Mouse (Mus musculus) intestine, embryonic 16.5 days (tissue): Measurements from ENCODE around the gene Gdf15. TPM values are rescaled to one million over a fixed set of nuclear protein-coding genes. Genes with fewer than 3 reads are reported as not detected.

Experiments used
- ATAC-seq: fragments of 200-750 bp; cut with Nextera tagmentation; 2 replicates; pipeline ENCODE4 v1.8.0; 2017; ENCODE audit warnings: moderate TSS enrichment, moderate library complexity
- H3K27ac ChIP-seq: fragments of 300-500 bp; sonication (generic); 2 replicates; pipeline ENCODE4 v1.5.1; 2014; ENCODE audit warnings: mild to moderate bottlenecking, low read length
- H3K27me3 ChIP-seq: fragments of 300-500 bp; sonication (generic); replicated peaks from 2 replicates; pipeline ENCODE4 v1.6.1; 2014; ENCODE audit warnings: low read length, control low read depth, mixed read lengths; ENCODE audit not compliant: control insufficient read depth, insufficient read depth
- H3K36me3 ChIP-seq: fragments of 300-500 bp; sonication (generic); 2 replicates; pipeline ENCODE4 v1.6.1; 2014; ENCODE audit warnings: low read length, control low read depth; ENCODE audit not compliant: control insufficient read depth, insufficient read depth
- H3K4me1 ChIP-seq: fragments of 300-500 bp; sonication (generic); 2 replicates; pipeline ENCODE4 v1.6.1; 2014; ENCODE audit warnings: low read length, control low read depth, mixed read lengths; ENCODE audit not compliant: control insufficient read depth, insufficient read depth
- H3K4me2 ChIP-seq: fragments of 300-500 bp; sonication (generic); 2 replicates; pipeline ENCODE4 v1.6.1; 2014; ENCODE audit warnings: low read depth, low read length, control low read depth
- H3K4me3 ChIP-seq: fragments of 300-500 bp; sonication (generic); 2 replicates; pipeline ENCODE4 v1.5.1; 2014; ENCODE audit warnings: mild to moderate bottlenecking, low read length
- H3K9ac ChIP-seq: fragments of 300-500 bp; sonication (generic); 2 replicates; pipeline ENCODE4 v1.6.1; 2014; ENCODE audit warnings: low read depth, low read length
- H3K9me3 ChIP-seq: fragments of 300-500 bp; sonication (generic); 2 replicates; pipeline ENCODE4 v1.6.1; 2016; ENCODE audit warnings: low read length, control low read depth; ENCODE audit not compliant: control insufficient read depth
- WGBS: fragments of 180-500 bp; shearing (Covaris S2); extraction: QIAGEN DNeasy Blood & Tissue Kit; methylation state at CpG from one replicate; pipeline ENCODE4 v1.1.7; 2014; 5-methylcytosine and 5-hydroxymethylcytosine counted together
- polyA plus RNA-seq: library from polyadenylated mRNA; unstranded; fragments of >200 nt; fragmentation: Nextera tagmentation; extraction: Ambion mirVana; gene quantifications from 2 replicates; pipeline ENCODE4 v1.2.1, GENCODE M21; 2015

The Gdf15 gene
- polyA plus RNA-seq, 1 experiment from 2014 or later, result 3.6 TPM

DNA sequence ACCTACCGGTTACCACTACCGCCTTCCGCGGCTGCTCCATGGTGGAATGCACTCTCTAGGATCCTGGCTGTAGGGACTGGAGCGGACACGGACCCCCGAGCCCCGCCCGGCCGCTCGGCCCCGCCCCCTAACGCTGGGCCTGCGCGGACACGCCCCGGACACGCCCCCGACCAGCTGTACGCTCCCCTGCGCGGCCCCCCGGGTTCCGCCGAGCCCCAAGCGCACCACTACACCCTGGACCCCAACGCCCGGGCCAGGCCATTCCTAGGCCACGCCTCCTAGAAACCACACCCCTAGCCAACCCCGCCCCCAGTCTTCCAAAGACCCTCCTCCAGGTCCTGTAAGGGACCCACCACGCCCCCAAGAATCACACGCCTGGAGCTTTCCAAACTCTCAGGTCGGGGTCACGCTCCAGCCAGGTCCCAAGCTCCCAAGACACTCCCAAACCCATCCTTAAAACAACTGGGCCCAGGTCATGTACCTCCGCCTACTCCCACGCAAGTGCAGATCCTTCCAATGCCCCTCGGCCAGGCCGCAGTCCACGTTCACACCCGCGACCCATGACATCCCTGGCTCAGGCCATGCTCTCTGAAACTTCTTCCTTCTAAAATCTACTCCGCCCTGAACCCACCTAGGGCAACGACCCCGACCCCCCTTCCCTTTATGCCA lies 27.5 kb upstream of the Gdf15 start:
- peak overlapping the region; percentile 95 for H3K4me2 ChIP-seq
- no peaks in the 10 kb centered on the region for H3K9me3 ChIP-seq
- ATAC-seq, result peak; percentile 95
- under 1% methylated on average over 44 of the region's 44 CpGs for WGBS
- H3K27me3 ChIP-seq, result no peaks in the 10 kb centered on the region
- peak overlapping the region; percentile 70 for H3K4me3 ChIP-seq
- H3K27ac ChIP-seq, result peak overlapping the region; percentile 90
- peaks cover 5% of the 10 kb centered on the region for H3K36me3 ChIP-seq
- H3K9ac ChIP-seq, result peak overlapping the region; percentile 85
- H3K4me1 ChIP-seq, result peaks cover 26% of the 10 kb centered on the region

GRCm38 (mm10) chr8:70658897-70659603 lies 26.8 kb upstream of the Gdf15 start:
- WGBS, result 1% methylated on average over 31 of the region's 31 CpGs
- peaks cover 5% of the 10 kb centered on the region for H3K36me3 ChIP-seq
- H3K4me3 ChIP-seq, result peak overlapping the region; percentile 70
- H3K9me3 ChIP-seq, result no peaks in the 10 kb centered on the region
- H3K4me2 ChIP-seq, result peak overlapping the region; percentile 95
- peak overlapping the region; percentile 85 for H3K9ac ChIP-seq
- H3K27ac ChIP-seq, result peak overlapping the region; percentile 90
- peak; percentile 58 for ATAC-seq
- H3K4me1 ChIP-seq, result peaks cover 26% of the 10 kb centered on the region
- H3K27me3 ChIP-seq, result no peaks in the 10 kb centered on the region

DNA sequence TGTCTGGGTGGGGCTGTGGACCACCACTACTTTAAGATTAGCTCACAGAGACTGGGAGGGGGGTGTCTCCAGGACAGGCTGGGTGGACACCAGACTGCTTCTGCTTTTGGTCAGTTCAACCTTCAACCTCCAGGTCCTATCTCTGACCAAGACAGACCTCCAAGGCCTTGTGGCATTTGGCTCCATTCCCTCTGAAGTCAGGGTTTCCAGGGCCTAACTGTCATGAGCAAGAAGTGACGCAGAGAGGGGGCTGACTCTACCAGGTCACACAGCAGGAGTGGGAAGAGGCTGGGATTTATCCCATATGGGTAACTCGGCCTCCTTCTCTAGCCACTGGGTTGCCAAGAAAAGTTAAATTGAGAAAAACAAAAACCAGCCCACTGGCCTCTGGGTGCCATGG lies 25.5 kb upstream of the Gdf15 start:
- WGBS, result 86% methylated on average over 2 of the region's 2 CpGs
- Histone ChIP-seq H3K9me3 (no peaks in the 10 kb centered on the region), H3K27me3 (no peaks in the 10 kb centered on the region), H3K4me3 (no peak overlapping the region; the same call in 1 of the 2 replicates), H3K36me3 (peaks cover 5% of the 10 kb centered on the region), H3K9ac (peak overlapping the region; percentile 48), H3K4me2 (peak overlapping the region; percentile 95), H3K4me1 (peaks cover 31% of the 10 kb centered on the region), H3K27ac (peak overlapping the region; percentile 49; the same call in 1 of the 2 replicates)
- no peak for ATAC-seq

DNA sequence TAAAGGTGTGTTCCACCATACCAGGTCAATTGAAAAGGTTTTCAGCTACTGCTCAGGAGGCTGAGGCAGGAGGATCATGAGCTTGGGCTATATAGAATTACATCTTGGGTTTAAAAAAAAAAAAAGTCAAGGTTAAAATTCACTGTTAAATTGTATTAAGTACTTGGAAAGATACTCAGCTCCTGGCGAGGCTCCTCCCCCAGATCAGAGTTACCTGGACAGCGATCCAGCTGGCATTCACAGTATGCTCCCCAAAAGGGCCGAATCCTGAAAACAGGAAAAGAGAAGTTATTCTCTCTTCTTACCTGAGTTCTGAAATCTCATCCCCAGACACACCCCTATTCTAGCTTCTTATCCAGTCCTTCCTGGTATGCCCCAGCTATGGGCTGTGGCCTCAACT lies 25.0 kb upstream of the Gdf15 start:
- Histone ChIP-seq H3K27ac (peak overlapping the region; percentile 49; the same call in 1 of the 2 replicates), H3K4me3 (no peak overlapping the region), H3K4me2 (peak overlapping the region; percentile 95), H3K36me3 (peaks cover 6% of the 10 kb centered on the region), H3K4me1 (peaks cover 31% of the 10 kb centered on the region), H3K9me3 (no peaks in the 10 kb centered on the region), H3K9ac (peak overlapping the region; percentile 48; the same call in 1 of the 2 replicates), H3K27me3 (no peaks in the 10 kb centered on the region)
- 88% methylated on average over 3 of the region's 3 CpGs for WGBS
- no peak for ATAC-seq

- H3K4me2 ChIP-seq, result no peak overlapping the region
- peaks cover 10% of the 10 kb centered on the region for H3K36me3 ChIP-seq
- no peak overlapping the region for H3K9ac ChIP-seq
- ATAC-seq, result no peak
- H3K9me3 ChIP-seq, result no peaks in the 10 kb centered on the region
- H3K27me3 ChIP-seq, result no peaks in the 10 kb centered on the region
- peaks cover 31% of the 10 kb centered on the region for H3K4me1 ChIP-seq
- 72% methylated on average over 13 of the region's 13 CpGs for WGBS
- H3K27ac ChIP-seq, result no peak overlapping the region
- H3K4me3 ChIP-seq, result no peak overlapping the region
Observed at GRCm38 (mm10) chr8:70656193-70656790, 24.0 kb upstream of the Gdf15 start.

DNA sequence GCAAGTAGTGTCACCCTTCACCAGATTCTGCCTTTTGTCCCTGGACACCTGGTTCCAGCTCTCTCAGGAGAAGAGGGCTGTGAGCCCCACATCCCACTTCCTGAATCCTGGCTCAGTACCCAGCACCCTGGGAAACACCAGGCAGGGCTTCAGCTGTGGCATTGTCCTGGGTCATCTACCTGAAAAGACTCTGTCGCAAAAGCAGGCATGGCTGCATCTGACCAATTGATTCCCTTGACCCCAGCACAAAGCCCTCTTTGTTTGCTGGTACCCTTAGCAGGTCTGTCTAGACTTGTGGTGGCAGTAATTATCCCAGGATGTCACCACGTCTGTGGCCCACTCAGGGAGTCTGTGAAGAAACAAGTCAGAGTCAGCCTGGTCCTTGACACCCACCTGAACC lies 23.2 kb upstream of the Gdf15 start:
- Histone ChIP-seq H3K36me3 (peaks cover 15% of the 10 kb centered on the region), H3K27ac (no peak overlapping the region), H3K4me1 (peaks cover 31% of the 10 kb centered on the region), H3K4me2 (no peak overlapping the region), H3K4me3 (no peak overlapping the region), H3K9me3 (no peaks in the 10 kb centered on the region), H3K27me3 (no peaks in the 10 kb centered on the region), H3K9ac (no peak overlapping the region)
- WGBS, result 67% methylated on average over 2 of the region's 2 CpGs
- ATAC-seq, result no peak

- Histone ChIP-seq H3K4me3 (no peak overlapping the region), H3K36me3 (peaks cover 17% of the 10 kb centered on the region)
Observed at GRCm38 (mm10) chr8:70654121-70654520, 21.9 kb upstream of the Gdf15 start.

DNA sequence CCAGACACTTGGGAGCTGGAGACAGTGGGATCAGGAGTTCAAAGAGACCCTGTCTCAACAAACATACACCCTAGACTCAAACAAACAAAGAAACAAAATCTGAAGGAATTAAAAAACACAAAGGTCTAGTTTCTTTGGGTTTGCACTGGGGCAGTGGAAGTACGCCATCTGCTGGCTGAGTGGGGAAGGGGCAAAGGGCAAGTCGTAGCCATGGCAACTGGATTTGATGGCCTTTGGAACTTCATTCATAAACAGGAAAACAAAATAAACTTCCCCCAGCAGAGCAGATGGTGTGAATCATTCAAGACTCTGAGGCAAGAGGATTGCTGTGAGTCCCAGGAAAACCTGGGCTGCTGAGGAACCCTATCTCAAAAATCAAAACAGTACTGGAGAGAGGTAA lies 21.0 kb upstream of the Gdf15 start:
- no peak overlapping the region for H3K9ac ChIP-seq
- ATAC-seq, result no peak
- H3K4me3 ChIP-seq, result no peak overlapping the region
- H3K36me3 ChIP-seq, result peaks cover 17% of the 10 kb centered on the region
- peak overlapping the region; percentile 23; the same call in 1 of the 2 replicates for H3K27ac ChIP-seq
- no peaks in the 10 kb centered on the region for H3K27me3 ChIP-seq
- no peak overlapping the region for H3K4me2 ChIP-seq
- WGBS, result 52% methylated on average over 2 of the region's 2 CpGs
- peaks cover 39% of the 10 kb centered on the region for H3K4me1 ChIP-seq
- H3K9me3 ChIP-seq, result no peaks in the 10 kb centered on the region

More at GRCm38 (mm10) chr8:70654121-70654520, 21.9 kb upstream of the Gdf15 start:
- H3K4me1 ChIP-seq, result peaks cover 38% of the 10 kb centered on the region
- no peaks in the 10 kb centered on the region for H3K27me3 ChIP-seq
- ATAC-seq, result no peak
- WGBS, result 68% methylated on average over 1 of the region's 1 CpGs
- no peak overlapping the region for H3K4me2 ChIP-seq
- H3K9me3 ChIP-seq, result no peaks in the 10 kb centered on the region
- H3K27ac ChIP-seq, result no peak overlapping the region
- H3K9ac ChIP-seq, result no peak overlapping the region

- Histone ChIP-seq H3K4me3 (no peak overlapping the region), H3K4me1 (peaks cover 47% of the 10 kb centered on the region), H3K27me3 (no peaks in the 10 kb centered on the region), H3K4me2 (no peak overlapping the region), H3K9ac (0 out of 2 replicates have a peak overlapping the region, but pooled peaks have one; percentile 48), H3K9me3 (no peaks in the 10 kb centered on the region), H3K27ac (peak overlapping the region; percentile 81), H3K36me3 (peaks cover 12% of the 10 kb centered on the region; the same call in 1 of the 2 replicates)
- WGBS, result 87% methylated on average over 17 of the region's 17 CpGs
- no peak for ATAC-seq
Observed at GRCm38 (mm10) chr8:70650351-70650750, 18.1 kb upstream of the Gdf15 start.
